Mouse (Mus musculus) yolk sac, embryonic 10.5 days (tissue): ENCODE data around the gene Fbxw5.

Source experiments
- DNase-seq: peaks from one replicate; pipeline ENCODE4 v3.0.0-alpha.2; 2017; ENCODE audit warnings: low spot score

The Fbxw5 gene

DNA sequence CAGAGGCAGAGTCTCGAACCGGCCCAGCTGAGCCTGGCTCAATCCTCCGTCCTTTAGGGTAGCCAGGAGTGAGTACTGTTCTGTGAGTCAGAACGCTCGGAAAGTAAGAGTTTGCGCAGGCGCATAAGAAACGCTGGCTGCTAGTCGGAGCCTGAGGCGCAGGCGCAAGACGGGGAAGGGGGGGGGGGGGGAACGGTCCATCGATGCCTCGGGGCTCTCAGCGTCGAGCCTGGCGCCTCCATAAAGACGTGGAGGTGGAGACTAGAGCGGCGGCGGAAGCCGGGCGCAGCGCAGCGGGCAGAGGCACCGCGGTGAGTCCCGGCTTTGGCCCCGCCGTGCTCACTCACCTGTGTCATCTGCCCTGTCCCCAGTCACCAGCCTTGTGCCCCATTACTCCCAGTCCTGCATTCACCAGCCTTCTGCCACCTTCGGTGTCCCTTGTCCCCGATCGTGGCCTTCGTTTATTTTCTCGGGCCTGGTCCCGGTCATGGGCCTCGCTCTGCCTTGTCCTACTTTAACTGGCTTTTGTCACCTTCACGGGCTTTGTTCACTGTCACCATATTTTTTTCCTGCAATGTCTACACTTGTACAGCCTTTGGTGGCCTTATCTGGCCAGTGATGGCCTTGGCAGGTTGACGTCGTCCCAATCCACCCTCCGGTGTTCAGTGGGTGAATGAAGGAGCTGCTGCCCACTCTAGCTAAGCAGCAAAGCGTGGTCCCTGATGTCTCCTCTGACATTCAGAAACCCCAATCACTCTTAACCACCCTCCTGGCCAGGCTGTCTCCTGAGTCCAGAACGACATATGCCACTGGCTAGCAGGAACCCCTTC, at the start of gene Fbxw5:
TSS of gene Fbxw5 (plus strand) at position 175 of the 830 bp plus-strand sequence.
- DNase-seq, result peak; percentile 96

DNA sequence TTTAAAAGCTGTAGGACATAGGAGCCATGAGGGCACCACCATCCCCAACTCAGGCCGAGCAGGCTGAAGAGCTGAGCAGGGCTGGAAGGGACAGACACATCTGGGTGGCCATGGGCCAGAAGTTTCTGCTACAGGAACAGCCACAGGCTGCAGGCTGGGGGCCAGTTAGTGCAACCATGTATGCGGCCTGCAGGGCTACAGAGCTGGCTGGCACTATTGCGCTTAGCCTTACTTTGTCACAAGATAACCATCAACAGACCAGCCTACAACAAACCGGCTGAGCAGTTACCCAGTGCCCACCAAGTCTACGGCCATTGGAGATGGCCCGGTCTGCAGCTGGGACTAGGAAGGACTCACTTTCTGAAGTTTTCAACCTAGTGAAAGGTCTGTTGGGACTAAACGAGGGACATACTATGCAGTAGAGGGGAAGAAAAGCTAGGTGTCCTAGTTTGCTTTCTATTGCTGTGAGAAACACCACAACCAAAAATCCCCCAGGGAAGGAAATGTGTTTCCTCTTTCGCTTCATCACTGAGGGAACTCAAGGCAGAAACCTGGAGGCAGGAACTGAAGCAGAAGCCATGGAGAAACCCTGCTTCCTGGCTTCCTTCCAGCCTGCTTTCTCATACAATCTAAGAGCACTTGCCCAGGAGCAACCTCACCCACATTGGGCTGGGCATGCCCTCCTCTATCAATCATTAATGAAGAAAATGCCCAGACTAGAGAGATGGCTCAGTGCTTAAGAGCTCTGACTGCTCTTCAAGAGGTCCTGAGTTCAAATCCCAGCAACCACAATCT, 49.5 kb upstream of the Fbxw5 start:
- no peak for DNase-seq

GRCm38 (mm10) chr2:25452951-25453350, 47.6 kb upstream of the Fbxw5 start:
- DNase-seq, result no peak

DNA sequence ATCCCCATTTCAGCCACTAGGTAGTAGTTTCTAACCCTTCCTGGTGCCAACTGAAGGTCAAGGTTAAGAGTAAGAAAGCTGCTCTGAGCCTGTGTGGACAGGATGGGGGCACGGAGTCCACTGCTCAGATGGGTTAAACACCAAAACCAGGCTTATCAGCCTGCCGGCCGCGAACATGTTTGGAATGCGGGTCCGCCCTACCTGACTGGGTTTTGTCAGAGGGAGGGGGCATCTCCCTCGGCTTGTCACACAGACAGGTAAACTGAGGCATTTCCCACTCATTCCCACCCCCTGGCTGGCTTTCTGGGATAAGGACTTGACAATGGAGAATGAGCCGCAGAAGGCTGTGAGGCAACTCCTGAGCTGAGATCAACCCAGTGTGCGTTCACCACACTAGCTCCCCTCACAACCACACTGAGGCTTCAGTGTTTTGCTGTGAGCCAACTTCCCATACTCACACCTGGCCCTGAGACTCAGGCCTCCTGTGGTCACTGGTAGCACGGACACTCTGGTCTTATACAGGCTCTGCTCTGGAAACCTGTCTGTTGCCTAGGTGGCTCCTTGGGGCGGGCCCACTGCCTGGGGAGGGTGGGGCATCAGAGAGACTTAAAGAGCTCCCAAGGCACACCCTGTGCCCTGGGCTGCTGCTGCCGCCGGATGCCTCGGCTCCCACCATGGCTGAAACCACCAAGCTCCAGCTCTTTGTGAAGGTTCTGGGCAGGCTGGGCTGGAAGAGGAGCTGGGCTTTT, 44.2 kb upstream of the Fbxw5 start, which contains the start of gene Clic3:
TSS of gene Clic3 (plus strand) at position 634 of the 749 bp plus-strand sequence.
- no peak for DNase-seq

DNA sequence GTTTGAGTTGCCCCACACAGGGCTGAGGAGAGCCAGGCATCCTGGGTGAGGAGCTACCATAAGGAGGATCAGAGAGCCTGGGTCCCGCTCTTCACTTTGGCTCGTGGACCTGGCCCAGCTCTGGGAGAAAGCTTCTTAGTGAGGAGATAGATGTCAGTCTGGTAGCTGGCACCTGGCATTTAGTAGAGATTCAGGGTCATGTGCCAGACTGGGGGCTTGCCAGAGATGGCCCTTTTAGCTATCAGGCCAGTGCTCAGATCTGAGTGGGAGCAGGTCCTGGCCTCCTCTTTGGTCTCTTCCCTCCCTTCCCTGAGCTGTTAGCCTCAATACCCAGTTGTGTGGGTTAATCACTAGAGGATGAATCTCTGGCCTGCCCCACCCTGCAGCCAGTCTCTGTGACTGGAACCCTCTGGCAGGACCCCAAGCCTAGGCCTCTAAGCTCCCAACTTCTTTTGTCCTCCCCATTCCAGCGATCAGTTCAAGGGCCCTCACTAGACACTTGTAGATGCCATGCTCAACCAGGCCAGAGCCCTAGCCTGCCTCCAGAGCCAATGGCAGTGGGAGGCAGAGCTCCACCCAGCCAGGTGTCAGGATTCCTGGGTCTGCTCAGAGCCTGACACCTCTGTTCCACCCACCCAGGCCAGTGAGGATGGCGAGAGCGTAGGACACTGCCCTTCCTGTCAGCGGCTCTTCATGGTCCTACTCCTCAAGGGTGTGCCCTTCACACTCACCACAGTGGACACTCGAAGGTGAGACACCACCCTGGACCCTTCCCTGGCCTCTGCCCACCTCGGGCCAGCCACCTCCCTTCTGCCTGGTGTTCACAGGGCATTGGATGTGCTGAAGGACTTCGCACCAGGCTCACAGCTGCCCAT, 43.3 kb upstream of the Fbxw5 start:
- DNase-seq, result no peak

- no peak for DNase-seq
These were observed 41.6 kb upstream of the Fbxw5 start for GRCm38 (mm10) chr2:25458911-25459310.

- no peak for DNase-seq
These were observed 40.4 kb upstream of the Fbxw5 start for GRCm38 (mm10) chr2:25460135-25460534.

DNA sequence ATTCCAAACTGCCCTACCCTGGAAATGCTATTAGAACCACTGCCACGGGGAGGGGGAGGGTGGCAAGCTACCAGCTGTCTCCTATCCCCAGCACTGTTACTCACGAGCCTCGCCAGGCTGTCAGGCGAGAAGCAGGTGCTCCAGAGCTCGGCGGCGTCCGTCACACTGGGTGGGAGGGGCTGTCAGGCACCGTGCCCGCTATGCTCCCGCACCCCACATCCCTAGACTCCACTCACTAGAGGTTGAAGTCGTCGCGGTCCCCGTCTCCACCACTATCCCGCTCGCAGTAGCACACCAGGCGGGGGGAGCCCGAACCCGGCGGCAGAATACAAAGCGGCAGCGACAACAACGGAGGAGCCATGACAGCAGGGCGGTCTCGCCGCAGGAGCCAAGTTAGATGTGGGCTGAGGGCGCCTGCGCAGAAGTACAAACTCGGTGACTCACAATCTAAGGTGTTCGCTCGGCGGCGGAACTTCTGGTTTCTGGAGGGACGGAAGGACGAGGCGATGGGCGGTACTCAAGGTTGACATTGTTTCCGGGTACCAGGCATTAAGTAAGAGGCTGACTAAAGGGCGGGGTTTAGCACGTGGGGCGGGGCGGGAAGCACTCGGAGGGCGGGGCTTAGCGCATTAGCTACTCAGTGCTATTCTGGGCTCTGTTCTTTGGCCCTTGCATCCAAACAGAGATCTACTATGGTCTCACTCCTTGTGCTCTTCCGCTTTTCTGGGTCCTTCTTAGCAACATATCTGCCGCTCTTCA, 39.8 kb upstream of the Fbxw5 start, which contains the start of gene Paxx:
TSS of gene Paxx (minus strand) at position 544 of the 759 bp plus-strand sequence.
- peak; percentile 95 for DNase-seq

DNA sequence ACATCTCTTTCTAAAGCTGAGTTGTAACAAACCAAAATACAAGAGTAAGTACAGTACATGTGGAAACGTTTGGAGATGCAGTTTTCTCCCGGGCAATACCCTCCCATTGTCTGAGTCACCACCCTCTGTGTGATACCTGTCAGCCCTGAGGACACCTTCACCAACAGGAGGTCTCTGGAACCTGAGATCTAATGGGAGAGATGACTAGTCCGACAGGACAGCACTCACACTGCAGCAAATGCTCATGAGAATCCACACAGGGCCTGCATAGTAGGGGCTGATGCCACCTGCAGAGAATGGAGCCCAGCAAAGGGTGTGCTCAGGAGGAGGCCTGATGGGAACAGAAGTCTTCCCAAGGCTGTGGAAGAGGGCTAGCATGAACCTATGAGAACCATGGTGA, 39.1 kb upstream of the Fbxw5 start:
- no peak for DNase-seq

GRCm38 (mm10) chr2:25463630-25464029, 36.9 kb upstream of the Fbxw5 start:
- no peak for DNase-seq

GRCm38 (mm10) chr2:25465256-25465655, 35.3 kb upstream of the Fbxw5 start:
- no peak for DNase-seq

DNA sequence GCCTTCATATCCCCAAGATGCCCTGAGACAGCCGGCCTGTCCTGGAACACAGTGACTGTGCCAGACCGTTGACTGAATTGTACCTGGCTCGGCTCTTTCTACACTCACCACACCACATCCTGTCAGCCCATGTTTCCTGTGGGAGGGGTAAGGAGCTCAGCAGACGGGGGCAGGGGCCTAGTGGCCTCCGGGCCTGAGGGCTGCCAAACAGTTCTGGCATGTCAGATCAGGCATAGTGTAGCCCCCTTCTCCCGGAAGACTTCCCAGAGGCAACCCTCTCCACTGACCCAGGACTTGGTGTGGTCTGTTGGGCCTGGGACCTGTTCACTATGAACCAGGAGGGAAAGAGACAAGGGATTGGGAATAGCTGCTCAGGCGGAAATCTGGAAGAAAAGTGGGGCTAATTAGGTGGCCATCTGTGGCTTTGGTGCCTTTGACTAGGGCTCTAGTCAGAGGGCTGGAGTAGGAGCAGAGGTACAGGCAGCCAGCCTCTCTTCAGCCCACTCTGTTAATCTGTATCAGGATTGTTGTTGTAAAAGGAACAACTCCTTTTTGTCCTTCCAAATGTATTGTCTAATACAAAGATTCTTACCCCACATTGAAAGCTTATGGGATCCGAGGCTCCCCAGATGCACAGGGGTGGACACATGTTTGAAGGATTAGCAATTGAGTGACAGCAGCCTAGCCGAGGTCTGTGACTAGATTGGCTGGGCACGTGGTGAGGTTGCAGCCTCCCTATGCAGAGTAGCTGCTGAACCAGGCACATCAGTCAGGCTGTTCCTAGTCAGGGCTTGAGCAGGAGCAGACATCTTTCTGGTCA, 34.5 kb upstream of the Fbxw5 start:
- no peak for DNase-seq

GRCm38 (mm10) chr2:25467606-25468303, 32.8 kb upstream of the Fbxw5 start:
- DNase-seq, result no peak

GRCm38 (mm10) chr2:25468962-25469915, 31.3 kb upstream of the Fbxw5 start:
- no peak for DNase-seq

- no peak for DNase-seq
These were observed 30.6 kb upstream of the Fbxw5 start, which contains the start of gene Ptgds for GRCm38 (mm10) chr2:25469969-25470368. Gene Ptgds (minus strand): TSS chr2:25470046.

- no peak for DNase-seq
These were observed 28.0 kb upstream of the Fbxw5 start for GRCm38 (mm10) chr2:25472550-25472949.

DNA sequence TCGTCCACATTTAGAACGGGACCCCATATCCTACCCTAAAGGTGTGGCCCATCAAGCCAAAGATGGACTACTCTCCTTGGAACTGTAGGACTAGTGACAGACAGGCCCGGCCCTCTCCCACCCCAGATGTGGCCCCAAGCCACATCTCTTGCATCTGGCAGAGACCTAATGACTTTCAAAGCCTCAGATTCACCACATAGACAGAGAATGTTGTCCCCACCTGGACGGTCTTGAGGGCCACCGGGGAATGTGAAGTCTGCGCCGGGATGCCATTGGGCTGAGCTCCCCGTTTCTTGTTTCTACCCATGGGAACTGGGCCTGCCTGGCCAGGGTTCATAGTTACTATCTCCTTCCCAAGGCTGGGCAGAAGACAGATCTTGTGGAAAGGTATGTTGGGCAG, 23.0 kb upstream of the Fbxw5 start:
- DNase-seq, result no peak
